ENCODE assay signal across 8 mouse cellular contexts in the genomic region with DNA sequence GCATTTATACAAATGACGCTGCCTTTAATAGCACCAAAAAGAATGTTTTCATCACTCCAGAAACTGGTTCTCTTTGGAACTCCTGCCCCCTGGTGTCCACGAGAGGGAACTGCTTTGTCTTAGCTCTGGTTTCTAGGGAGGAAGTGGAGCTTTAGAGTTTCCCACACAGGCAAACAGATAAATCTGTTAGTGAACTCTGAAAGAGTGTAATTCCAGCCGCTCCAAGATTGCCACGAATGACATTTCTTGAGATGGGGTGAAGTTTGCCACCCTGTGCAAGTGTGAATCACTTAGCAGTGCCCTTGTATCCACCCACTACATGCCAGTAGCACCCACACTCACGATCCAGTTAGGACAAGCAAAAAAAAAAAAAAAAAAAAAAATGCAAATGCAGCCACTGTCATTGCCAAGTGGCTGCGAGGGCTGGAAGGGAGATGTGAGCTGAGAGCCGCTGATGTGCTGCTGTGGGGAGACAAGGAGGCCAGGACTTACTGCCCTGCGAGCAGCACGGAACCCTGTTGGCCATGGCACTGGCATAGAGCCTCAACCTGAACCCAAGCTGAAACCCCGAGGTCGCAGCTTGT. TPM values are rescaled to one million over a fixed set of nuclear protein-coding genes. Genes with fewer than 3 reads are reported as not detected.
DNase-seq lines count a peak whose midpoint lies in the region; ATAC-seq lines count a peak whose summit lies in the region.

No protein-coding gene starts in this region.

- H3K27ac ChIP-seq in heart, embryonic 13.5 days (replicated peaks), result peak overlapping the region; percentile 20

- no peaks in the 10 kb centered on the region for H3K9me3 ChIP-seq in heart, embryonic 13.5 days

- H3K4me2 ChIP-seq in heart, embryonic 13.5 days, result no peak overlapping the region

- H3K9ac ChIP-seq in heart, embryonic 13.5 days, result no peak overlapping the region

- H3K4me3 ChIP-seq in heart, embryonic 13.5 days, result no peak overlapping the region

- peaks cover 11% of the 10 kb centered on the region for H3K4me1 ChIP-seq in heart, embryonic 13.5 days

- H3K27me3 ChIP-seq in heart, embryonic 13.5 days (replicated peaks), result no peaks in the 10 kb centered on the region

- ATAC-seq in heart, embryonic 13.5 days (ENCODE audit: extremely low read depth, insufficient number of reproducible peaks, low FRiP score, low TSS enrichment), result no peak

- peaks cover 23% of the 10 kb centered on the region for H3K36me3 ChIP-seq in heart, embryonic 13.5 days

- DNase-seq in CD8-positive naive resting alpha-beta T cell, adult 2 months (ENCODE audit: low read depth in 2 of 2, low spot score in 2 of 2), result peak; percentile 50 to 67
- peak; percentile 64 for DNase-seq in adrenal gland, adult 2 months
- peak; percentile 64 for DNase-seq in embryo, embryonic 11 days
- DNase-seq in kidney, postnatal 14 days, result peak; percentile 72
- DNase-seq in lung, adult 18-20 months, result peak; percentile 52 to 68
- peak; percentile 66 for DNase-seq in ovary, postnatal 14 days (ENCODE audit: low spot score)
- DNase-seq in thymus, postnatal 10 days (ENCODE audit: low spot score in 2 of 2), result peak; percentile 32 to 69

- 40% methylated on average over 11 of the region's 11 CpGs for WGBS in heart, embryonic 13.5 days

RNA-seq across cellular contexts. Expression of gene 4930402F06Rik, which starts 0.7 kb away (rescaled TPM):
- not detected for total RNA-seq in adrenal gland, adult 2 months (2021)
- not detected in 2 replicates for polyA plus RNA-seq in adrenal gland, adult 2 months (2012; rRNA removed)
- not detected in 2 replicates for polyA plus RNA-seq in heart, embryonic 13.5 days (2015; fragmentation: Nextera tagmentation; extraction: Ambion mirVana)

RNA-seq across cellular contexts. Expression of gene 4930568D16Rik, which starts 30.2 kb away (rescaled TPM):
- not detected for total RNA-seq in adrenal gland, adult 2 months (2021)
- not detected in 2 replicates for polyA plus RNA-seq in adrenal gland, adult 2 months (2012; rRNA removed)
- polyA plus RNA-seq in heart, embryonic 13.5 days (2015; fragmentation: Nextera tagmentation; extraction: Ambion mirVana), result not detected in 2 replicates
